Mouse (Mus musculus) c-Kit-negative CD71-positive TER-119-positive erythroid progenitor cells, embryonic 14.5 days (primary cell): ENCODE data around the gene Ahr.
A peak's percentile ranks its signal among the peaks of the same experiment; 100 is the strongest.

Experiments
- DNase-seq: peaks from one replicate; pipeline ENCODE4 v3.0.0-alpha.2; 2013; ENCODE audit warnings: low read depth, low spot score

Gene Ahr

DNA sequence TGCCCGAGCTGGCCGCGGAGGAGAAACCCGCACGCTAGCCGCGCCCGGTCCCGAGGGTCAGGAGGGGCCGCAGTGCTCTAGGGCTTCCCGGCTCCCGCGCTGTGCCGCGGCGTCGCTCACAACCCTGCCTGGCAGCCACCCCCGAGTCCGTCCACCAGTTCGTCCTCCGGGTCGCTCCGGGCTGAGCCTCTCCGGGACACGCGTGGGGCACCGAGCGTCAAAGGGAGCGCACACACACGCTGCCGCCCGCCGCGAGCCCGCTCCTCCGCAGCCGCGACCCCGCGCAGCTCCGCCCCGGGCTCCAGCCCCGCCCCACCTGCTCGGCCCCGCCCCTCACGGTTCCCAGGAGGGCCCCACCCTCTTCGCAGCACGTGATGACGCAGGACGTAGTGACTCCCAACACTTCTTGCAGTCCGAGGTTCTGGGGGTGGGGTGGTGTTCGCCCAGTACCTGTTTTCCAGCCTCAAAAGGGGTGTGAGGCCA is at the start of gene Ahr:
Gene Ahr (minus strand): TSS at position 285 of the 483 bp plus-strand sequence.
- peak; percentile 44 for DNase-seq

DNA sequence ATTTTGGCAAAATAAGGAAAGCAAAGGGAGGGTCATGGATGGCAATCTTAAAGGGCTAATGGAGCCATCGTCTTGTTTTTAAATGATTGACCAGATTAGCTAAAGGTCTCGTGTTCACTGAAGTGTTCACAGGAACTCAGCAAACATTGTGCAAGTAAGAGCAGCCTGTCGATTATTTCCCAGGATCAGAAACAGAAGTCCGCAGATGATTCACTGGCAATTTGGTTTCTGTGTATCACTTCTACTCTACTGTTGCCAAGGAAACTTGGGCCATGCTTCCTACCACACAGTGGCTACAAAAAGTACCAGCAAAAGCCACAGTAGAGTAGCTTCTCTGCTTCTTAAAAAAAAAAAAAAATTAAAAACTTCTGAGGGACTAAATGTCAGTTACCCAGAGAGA is 44.0 kb upstream of the Ahr start:
- DNase-seq = no peak

DNA sequence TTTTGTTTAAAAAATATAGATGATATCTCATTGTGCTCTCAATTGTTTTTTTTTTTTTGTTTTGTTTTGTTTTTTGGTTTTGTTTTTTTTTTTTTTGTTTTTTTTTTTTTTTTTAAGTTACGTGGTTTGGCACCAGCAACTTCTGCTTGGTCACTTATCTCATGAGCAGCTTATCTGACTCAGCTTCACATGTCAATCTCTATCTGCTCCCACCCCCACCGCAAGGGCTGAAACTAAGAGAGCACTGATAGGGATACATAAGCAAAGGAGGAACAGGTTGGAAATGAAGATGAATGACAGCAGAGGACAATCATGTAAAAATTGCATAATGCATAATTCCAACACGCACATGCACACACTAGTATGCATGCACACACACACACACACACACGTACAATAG is 41.3 kb upstream of the Ahr start:
- no peak for DNase-seq

DNA sequence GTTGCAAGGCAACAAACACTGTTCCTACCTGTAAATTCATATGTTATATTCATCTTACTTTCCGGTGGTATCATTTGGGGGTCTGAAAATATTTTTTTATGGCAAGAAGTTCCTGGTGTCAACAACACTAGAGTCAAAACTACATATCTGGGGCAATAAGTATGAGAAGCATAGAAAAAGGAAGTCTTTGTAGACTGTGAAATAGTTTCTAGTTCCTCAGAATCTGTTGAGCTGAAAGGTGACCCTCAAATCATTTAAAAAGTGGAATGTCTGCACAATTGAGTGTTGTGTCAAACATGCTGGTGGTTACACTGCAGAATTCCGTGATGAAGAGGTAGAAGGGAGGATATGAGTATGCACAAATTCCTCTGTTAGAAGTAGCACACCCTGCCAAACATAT is 38.9 kb upstream of the Ahr start:
- DNase-seq = no peak

DNA sequence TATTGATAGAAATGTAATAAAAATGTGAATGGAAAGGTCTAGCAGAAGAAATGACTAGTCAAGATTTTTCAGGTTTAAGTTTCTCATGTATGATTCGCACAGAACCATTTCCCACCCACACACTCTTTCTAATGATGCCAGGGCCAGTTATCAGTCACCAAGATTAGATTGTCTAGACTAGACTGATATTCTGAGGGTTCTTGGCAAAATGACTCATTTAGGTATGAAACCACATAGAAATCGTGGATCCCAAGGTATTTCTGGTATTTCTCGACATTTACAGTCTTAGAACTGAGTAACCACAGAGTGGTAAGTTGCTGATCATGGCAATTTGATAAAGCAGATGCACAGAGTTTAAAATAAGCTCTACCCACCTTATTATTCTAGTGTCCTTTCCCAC is 28.0 kb upstream of the Ahr start:
- no peak for DNase-seq

DNA sequence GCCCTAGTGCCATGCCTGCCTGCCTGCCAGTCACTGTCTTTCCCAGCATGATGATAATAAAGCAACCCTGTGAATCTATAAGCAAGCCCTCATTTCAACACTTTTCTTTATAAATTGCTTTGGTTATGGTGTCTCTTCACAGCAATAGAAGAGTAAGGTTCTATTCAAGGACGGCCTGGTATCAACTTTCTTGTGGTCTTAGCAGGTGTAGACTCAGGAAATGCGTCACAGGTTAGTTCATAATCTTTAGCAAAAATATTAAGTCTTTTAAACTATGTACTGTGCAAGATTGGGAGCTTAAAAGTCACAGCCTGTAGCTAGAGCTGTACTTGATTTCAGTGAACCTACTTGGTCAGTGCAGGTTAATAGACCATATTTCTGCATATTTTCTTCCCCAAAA is 24.0 kb upstream of the Ahr start:
- no peak for DNase-seq

DNA sequence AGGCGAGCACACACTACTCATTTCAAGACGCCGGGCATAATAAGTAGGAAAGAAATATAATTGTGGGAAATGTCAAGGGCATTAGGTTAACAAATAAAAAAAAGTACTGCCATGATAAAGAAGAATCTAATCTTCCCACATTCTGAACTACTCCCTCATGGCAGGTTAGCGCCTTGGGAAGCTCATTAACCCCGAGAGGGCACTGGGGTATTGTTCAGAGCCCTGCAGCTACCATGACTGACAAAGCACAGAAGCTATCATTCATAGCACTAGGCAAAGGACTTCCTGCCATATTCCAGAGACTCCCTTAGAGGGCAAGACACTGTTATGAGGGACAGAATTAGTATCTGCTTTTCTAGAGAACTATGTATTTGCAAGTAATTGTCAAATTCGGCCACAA is 21.1 kb upstream of the Ahr start:
- DNase-seq = no peak

DNA sequence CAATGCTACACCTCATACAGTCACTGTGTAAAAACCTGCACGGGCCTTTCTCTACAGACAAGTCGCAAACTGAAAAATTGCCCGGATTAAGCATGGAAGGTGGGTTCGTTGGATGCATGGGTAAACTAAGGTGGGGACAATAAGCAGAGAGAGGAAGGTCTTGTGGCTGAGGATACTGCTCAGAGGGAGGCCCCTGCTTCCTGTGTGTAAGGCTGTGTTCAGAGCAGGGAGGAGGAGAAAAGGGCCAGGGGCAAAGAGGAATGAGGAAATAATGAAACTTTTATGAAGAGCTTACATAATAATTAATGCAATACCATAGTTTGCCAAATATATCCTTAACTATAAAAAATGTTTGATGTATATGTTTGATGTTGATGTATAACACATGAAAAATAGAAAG is 19.5 kb upstream of the Ahr start:
- DNase-seq = no peak

DNA sequence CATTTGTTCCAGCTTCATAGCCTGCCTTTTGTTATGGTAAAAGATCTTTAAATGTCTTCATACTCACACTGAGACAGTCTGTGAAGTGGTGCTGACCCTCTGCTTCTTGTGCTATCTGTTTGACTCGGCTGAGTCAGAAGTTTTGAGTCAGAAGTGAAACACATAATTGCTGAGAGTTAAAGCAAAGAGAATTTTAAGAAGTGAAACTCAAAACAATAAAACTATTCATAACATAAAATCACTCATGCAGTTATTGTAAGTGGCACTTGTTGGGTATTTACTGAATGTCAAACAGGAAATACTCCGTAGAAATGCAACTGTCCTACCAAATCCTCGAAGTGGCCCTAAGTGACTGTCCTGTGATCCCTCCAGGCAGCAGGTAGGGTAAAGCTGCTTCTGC is 18.3 kb upstream of the Ahr start:
- DNase-seq = no peak

DNA sequence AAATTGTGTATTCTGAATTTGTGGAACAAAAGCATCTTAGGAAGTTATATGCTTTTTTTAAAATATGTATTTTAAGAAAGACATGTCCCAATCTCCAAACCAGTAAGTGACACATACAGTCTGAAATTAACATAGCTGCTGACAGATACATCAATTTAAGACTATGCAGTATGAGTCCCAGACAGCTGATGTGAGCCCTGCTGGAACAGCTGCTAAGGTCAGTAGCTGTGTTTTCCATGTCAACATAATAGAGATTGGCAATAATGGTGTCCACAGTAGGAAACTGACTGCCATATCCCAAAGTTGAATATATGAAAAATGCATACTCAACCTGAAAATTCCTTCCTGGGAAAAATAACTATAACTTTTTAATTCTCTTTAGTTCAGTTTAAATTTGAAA is 15.5 kb upstream of the Ahr start:
- DNase-seq = no peak

DNA sequence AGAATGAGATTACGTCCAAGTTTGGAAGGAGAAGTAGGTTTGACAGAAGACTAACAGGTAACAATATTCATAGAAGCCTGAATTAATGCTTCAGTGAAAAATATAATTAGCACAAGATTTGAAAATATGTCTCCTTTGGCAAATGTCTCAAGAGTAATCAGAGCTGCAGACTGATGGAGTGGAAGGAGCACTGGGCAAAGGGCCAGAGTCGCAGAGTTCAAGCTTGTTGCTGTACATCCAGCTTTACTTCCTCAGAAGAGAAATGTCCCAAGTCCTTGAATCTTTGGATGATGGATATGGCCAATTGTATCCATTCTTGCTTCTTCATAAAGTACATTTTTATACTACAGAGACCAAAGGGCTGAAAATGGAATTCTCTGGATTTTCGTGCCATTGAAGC is 8.0 kb upstream of the Ahr start:
- DNase-seq = no peak

DNA sequence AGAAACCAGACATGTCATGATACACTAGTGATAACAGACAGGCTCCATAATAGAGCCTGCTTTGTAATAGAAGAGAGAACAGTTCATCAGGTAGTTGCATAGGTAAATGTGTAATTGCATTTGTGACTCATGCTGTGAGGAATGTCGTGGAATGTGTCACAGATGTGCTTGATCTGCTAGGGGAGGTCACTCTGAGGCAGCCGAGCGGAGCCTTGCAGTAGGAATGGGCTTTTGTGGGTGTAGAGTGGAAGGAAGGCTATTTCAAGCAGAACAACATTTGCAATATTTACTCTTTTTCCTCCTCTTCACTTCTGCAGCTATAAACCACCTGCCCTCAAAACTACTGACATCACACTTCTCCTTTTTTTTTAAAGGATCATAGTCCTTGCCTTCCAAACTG is 4.0 kb upstream of the Ahr start:
- no peak for DNase-seq

DNA sequence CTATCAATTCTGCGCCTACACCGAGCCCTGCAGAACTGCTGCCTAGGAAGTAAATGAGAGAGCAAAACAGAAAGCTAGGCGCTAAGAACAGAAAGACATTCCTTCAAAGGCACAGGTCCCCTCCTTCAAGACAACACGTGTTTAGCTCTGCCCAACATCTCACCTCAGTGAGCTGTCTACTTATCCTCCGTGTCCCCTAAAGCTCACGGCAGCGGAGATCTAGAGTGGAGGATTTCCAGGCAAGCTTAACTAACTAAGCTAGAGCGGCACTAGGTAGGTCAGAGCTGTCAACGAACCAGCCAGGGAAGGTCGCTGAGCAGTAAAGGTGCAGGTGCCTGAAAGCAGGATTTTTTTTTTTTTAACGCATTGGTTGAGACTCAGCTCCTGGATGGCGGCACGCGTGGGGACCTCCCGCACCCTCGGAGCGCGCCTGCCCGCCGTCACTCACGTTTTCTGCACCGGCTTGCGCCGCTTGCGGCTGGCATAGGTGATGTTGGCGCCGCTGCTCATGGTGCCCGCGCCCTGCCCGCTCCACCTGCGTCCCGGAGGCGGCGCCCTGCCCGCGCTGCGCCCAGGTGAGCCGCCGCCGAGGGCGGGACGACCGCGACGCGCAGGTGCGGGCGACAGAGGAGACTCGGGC is 604 bp downstream of the Ahr start:
- DNase-seq = no peak

DNA sequence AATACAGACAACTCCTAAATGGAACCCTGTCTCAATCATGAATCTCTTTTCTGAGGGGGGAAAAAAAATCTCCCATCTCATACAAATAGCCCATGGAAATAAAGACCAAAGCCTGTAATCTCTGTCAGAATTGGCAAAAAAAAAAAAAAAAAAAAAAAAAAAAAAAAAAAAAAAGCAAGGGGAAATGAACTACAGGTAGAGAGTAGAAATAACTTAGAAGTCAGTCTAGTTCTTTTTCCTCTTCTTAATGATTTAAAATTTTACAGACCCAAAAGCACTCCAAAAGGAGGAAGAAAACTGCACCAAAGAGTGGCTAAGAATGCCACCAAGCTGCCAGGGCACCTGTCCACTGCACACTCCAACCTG is 1.1 kb downstream of the Ahr start:
- DNase-seq = no peak

DNA sequence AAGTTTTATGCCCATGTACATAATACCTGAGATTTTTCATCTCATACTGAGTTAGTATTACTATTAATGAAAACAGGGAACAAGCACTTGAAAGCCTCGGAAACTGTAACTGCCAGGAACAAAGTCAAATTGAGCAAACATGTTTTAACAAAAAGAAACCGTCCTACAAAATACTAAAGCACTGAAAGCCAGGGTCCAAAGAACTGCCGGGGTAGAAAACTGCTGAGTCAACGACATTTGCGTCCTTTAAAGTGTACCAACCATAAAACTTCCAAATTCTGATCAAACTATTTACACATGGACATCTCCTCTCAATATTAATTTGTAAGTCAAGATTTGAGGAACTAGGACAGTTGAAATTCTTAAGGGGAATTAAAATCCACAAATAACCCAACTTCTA is 1.7 kb downstream of the Ahr start:
- no peak for DNase-seq

DNA sequence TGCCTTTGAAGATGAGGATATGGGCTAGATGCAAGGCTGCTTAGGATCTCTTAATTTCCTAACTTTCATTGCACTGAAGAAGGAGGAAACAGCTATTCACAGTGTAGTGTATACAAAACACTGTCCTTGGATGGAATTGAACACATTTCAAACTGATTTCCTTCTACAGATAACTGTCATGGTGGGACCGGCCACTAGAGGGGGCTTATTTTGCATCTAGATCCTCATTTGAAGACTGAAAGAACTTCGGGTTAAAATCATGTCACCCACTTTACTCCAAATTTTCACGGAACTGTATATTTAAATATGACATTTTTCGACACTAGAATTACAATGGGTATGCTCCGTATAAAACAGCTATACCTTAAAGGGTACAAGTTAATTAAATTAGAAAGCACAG is 2.7 kb downstream of the Ahr start:
- peak; percentile 30 for DNase-seq

DNA sequence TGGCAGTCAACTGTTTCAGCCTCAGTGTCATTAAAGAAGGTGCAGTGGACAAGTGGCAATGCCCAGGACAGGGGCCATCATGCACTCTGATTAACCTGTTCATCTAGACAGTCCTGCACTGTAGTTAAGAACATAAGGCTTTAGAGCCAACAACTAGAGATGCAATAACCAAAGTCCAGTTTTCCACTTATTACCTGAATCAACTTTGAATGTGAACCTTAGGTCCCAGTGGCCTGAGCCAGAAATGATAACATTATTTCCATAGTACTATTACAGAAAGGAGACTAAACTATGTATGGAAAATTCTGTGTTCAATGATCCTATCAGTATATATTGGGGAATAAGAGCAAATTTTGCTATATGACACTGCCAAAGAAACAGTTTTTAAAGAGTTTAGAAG is 4.3 kb downstream of the Ahr start:
- no peak for DNase-seq

DNA sequence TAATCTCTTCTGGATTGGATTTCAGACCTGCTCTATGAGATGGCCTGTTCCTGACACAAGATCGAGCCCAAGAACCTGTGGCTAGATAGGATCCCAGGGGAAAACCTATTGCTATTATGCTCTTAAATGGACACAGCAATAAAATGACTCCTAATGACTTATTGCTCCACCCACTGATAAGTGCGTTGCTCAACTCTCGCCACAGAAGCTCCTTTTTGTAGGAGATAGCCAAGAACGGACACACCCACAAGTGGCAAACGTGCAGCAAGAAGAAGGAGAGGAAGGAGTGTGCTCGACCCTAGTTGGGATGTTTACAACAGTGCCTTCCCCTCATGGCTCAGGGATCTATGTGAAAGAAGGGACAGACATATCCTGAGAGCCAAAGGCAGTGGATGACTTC is 7.4 kb downstream of the Ahr start:
- DNase-seq = peak; percentile 21

DNA sequence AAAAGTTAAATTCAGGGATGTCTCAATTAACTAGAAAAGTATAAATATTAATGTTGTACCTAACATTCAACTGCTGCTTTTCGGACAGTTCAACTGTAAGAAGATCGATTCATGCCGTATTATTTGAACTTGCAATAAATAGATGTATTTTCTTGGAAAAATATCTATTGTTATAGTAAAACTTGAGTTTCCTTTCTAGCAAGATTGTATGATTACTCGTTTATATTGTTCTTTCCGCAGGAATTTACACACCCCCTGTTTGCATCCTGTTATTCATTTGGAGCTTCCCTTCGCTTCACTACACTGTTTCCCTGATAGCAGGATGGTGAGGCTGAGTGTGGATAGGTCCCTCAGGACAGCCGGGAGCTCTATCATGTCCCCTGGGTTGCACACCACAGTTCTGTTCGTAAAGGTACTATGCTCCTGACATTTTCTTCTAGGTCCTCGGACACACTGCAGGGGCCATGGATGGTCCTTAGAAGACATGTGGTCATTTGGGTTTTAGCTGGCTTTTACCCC is 12.2 kb downstream of the Ahr start:
- DNase-seq = no peak

DNA sequence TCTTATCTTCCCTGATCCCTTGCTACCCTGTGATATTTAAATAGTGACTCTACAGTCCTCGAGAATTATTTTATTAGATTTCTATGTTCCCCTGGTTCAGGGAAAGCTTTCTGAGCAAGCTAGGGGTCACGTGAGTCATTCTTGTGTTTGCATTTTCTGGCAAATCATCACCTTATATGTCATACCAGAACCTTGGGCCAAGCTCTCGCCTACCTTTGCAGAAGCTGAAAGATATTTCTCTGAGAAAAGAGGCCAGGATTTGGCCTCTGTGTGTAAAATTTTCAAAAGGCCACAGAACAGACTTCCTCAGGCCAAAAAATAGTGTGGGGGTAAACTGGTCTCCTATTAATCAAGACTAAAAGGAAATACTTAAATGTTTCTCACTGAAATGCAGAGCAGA is 19.2 kb downstream of the Ahr start:
- no peak for DNase-seq

DNA sequence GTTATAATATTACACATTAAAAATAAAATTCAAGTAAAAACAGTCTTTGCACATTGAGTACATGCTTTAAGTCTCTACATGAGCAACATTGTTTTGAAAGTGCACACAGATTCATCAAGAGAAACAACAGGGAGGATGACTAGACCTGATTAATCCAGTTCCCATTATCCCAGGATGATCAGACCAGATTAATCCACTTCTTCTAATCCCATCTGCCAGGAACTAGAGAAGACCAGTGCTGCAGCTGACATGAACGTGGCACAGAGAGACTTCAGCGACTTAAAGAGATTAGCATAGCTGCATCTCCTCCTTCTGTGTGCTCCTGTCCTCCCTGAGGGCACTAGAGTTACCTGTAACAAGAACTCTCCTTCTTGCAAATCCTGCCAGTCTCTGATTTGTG is 20.2 kb downstream of the Ahr start:
- no peak for DNase-seq

DNA sequence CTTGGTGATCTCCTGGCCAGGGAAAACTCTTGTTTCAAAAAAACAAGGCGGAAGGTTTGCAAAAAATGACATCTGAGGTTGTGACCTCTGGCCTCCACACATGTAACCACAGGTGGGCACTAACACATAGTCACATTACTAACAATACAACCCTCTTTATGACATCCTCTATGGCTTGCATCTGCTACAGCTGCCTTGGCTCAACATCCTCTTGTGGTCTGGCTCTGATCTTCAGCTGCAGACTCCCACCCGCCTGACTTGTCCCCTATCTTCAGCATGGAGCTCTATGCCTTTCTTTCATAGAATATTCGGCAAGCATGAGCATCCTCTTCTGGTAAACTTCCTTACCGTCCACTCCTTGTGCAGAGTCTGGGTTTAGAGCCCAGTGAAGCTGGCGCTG is 24.1 kb downstream of the Ahr start:
- no peak for DNase-seq

DNA sequence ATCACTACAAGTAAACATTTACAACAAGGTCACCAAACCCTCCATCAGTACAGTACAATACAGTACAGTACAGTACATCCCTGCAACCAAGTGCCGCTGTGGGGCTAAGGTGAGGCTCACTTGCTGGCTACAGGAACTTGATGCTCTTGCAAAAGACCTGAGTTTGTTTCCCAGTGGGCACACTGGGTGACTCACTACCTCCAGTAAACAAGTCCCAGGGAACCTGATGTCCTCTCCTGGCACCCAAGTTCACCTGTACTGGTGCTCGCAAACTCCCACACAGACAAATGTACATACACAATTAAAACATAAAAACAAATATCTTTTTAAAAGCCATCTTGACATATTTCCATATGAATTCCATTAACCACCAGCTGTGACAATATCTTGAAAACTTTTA is 28.5 kb downstream of the Ahr start:
- no peak for DNase-seq

DNA sequence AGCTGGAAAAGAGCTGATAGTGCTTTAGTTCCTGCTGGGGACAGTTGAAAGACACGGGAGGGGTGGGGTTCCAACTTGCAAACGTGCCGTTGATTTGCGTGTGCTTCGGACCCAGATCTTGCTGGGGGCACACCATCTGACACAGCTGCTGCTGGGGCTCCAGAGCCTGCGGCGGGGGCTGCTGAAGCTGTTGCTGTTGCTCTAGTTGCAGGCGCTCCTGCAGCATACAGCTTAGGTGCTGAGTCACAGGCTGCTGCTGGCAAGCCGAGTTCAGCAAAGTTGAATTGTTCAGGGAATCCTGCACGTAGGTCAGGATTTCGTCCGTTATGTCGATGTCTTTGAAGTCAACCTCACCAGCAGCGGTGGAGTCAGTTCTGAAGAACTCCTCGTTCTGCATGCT is 30.8 kb downstream of the Ahr start:
- no peak for DNase-seq
